Mouse (Mus musculus) neural tube, embryonic 12.5 days (tissue): ENCODE data around the gene Mrpl24. TPM values are rescaled to one million over a fixed set of nuclear protein-coding genes. Genes with fewer than 3 reads are reported as not detected.
A peak's percentile ranks its signal among the peaks of the same experiment; 100 is the strongest.
"Not testable (repeated sequence)": the region's sequence is repeated elsewhere in the genome, so short reads cannot be mapped to it uniquely, and the experiment has no call there.

Source experiments
- ATAC-seq: fragments of 200-750 bp; cut with Nextera tagmentation; 2 replicates; pipeline ENCODE4 v1.8.0; 2017; ENCODE audit warnings: low read depth, mild to moderate bottlenecking, moderate TSS enrichment, moderate library complexity; ENCODE audit not compliant: low FRiP score
- H3K27ac ChIP-seq: fragments of 300-500 bp; sonication (generic); 2 replicates; pipeline ENCODE4 v1.5.1; 2016
- H3K27me3 ChIP-seq: fragments of 300-500 bp; sonication (generic); replicated peaks from 2 replicates; pipeline ENCODE4 v1.6.1; 2016; ENCODE audit warnings: mild to moderate bottlenecking
- H3K36me3 ChIP-seq: fragments of 300-500 bp; sonication (generic); 2 replicates; pipeline ENCODE4 v1.6.1; 2016; ENCODE audit warnings: mild to moderate bottlenecking
- H3K4me1 ChIP-seq: fragments of 300-500 bp; sonication (generic); 2 replicates; pipeline ENCODE4 v1.6.1; 2016
- H3K4me2 ChIP-seq: fragments of 300-500 bp; sonication (generic); replicated peaks from 2 replicates; pipeline ENCODE4 v1.6.1; 2016; ENCODE audit warnings: mild to moderate bottlenecking
- H3K4me3 ChIP-seq: fragments of 300-500 bp; sonication (generic); 2 replicates; pipeline ENCODE4 v1.5.1; 2016
- H3K9ac ChIP-seq: fragments of 300-500 bp; sonication (generic); 2 replicates; pipeline ENCODE4 v1.6.1; 2016; ENCODE audit warnings: mild to moderate bottlenecking
- H3K9me3 ChIP-seq: fragments of 300-500 bp; sonication (generic); 2 replicates; pipeline ENCODE4 v1.6.1; 2016; ENCODE audit warnings: mild to moderate bottlenecking
- WGBS: fragments of 180-500 bp; shearing (Covaris S2); methylation state at CpG from one replicate; pipeline ENCODE4 v1.1.7; 2016; 5-methylcytosine and 5-hydroxymethylcytosine counted together
- polyA plus RNA-seq: library from polyadenylated mRNA; unstranded; fragments of >200 nt; fragmentation: Nextera tagmentation; extraction: Ambion mirVana; gene quantifications from 2 replicates; pipeline ENCODE4 v1.2.1, GENCODE M21; 2016

Mrpl24 gene
- polyA plus RNA-seq, 1 experiment from 2014 or later: 81.7 TPM

- 63% methylated on average over 1 of the region's 1 CpGs for WGBS
- no peaks in the 10 kb centered on the region for H3K4me1 ChIP-seq
These were observed 18.2 kb upstream of the Mrpl24 start for GRCm38 (mm10) chr3:87901036-87901624.

GRCm38 (mm10) chr3:87901959-87902358 lies 17.3 kb upstream of the Mrpl24 start:
- not testable (repeated sequence) for H3K9me3 ChIP-seq, H3K4me1 ChIP-seq, H3K27ac ChIP-seq, H3K9ac ChIP-seq, H3K4me3 ChIP-seq, ATAC-seq, H3K36me3 ChIP-seq, H3K4me2 ChIP-seq, H3K27me3 ChIP-seq
- WGBS: 77% methylated on average over 6 of the region's 6 CpGs

More at GRCm38 (mm10) chr3:87901036-87901624, 18.2 kb upstream of the Mrpl24 start:
- Histone ChIP-seq H3K9me3 (no peaks in the 10 kb centered on the region), H3K27ac (no peak overlapping the region), H3K4me3 (no peak overlapping the region), H3K4me2 (no peak overlapping the region), H3K9ac (no peak overlapping the region), H3K36me3 (no peaks in the 10 kb centered on the region), H3K27me3 (no peaks in the 10 kb centered on the region)
- no peak for ATAC-seq

GRCm38 (mm10) chr3:87903821-87904220 lies 15.5 kb upstream of the Mrpl24 start:
- H3K9me3 ChIP-seq: no peaks in the 10 kb centered on the region
- H3K4me3 ChIP-seq: no peak overlapping the region
- no peak for ATAC-seq
- H3K36me3 ChIP-seq: no peaks in the 10 kb centered on the region
- H3K27ac ChIP-seq: no peak overlapping the region
- no peak overlapping the region for H3K4me2 ChIP-seq
- H3K27me3 ChIP-seq: no peaks in the 10 kb centered on the region
- WGBS: 55% methylated on average over 5 of the region's 5 CpGs
- no peak overlapping the region for H3K9ac ChIP-seq
- peaks cover 17% of the 10 kb centered on the region for H3K4me1 ChIP-seq

- WGBS: under 1% methylated on average over 56 of the region's 57 CpGs
These were observed 13.3 kb upstream of the Mrpl24 start, which contains the start of gene Hdgf for GRCm38 (mm10) chr3:87905880-87906485. Hdgf (plus strand) TSS chr3:87906321.

GRCm38 (mm10) chr3:87906601-87906980 lies 12.7 kb upstream of the Mrpl24 start:
- H3K4me3 ChIP-seq: peak overlapping the region; percentile 84
- under 1% methylated on average over 43 of the region's 47 CpGs for whole genome bisulfite sequencing
- peak; percentile 34; the same call in 1 of the 2 replicates for ATAC-seq
- H3K4me2 ChIP-seq: peak overlapping the region; percentile 96
- H3K9me3 ChIP-seq: no peaks in the 10 kb centered on the region
- H3K4me1 ChIP-seq: peaks cover 41% of the 10 kb centered on the region
- peak overlapping the region; percentile 91 for H3K27ac ChIP-seq
- H3K36me3 ChIP-seq: no peaks in the 10 kb centered on the region
- no peaks in the 10 kb centered on the region for H3K27me3 ChIP-seq
- H3K9ac ChIP-seq: peak overlapping the region; percentile 94

More at GRCm38 (mm10) chr3:87905880-87906485, 13.3 kb upstream of the Mrpl24 start, which contains the start of gene Hdgf:
- Histone ChIP-seq H3K4me1 (peaks cover 38% of the 10 kb centered on the region), H3K36me3 (no peaks in the 10 kb centered on the region), H3K9me3 (no peaks in the 10 kb centered on the region), H3K27ac (peak within 1 kb of the TSS; percentile 91), H3K4me3 (peak within 1 kb of the TSS; percentile 84), H3K9ac (peak within 1 kb of the TSS; percentile 94), H3K4me2 (peak within 1 kb of the TSS; percentile 96), H3K27me3 (no peaks in the 10 kb centered on the region)
- peak; percentile 95 for ATAC-seq

- peak overlapping the region; percentile 91 for H3K27ac ChIP-seq
- peak overlapping the region; percentile 96 for H3K4me2 ChIP-seq
- WGBS: 1% methylated on average over 26 of the region's 27 CpGs
- H3K36me3 ChIP-seq: no peaks in the 10 kb centered on the region
- peak overlapping the region; percentile 84 for H3K4me3 ChIP-seq
- H3K4me1 ChIP-seq: peaks cover 41% of the 10 kb centered on the region
- no peaks in the 10 kb centered on the region for H3K27me3 ChIP-seq
- peak overlapping the region; percentile 94 for H3K9ac ChIP-seq
- H3K9me3 ChIP-seq: no peaks in the 10 kb centered on the region
- no peak for ATAC-seq
These were observed 12.1 kb upstream of the Mrpl24 start for GRCm38 (mm10) chr3:87906981-87907857.

GRCm38 (mm10) chr3:87907906-87908305 lies 11.4 kb upstream of the Mrpl24 start:
- H3K9ac ChIP-seq: peak overlapping the region; percentile 94
- no peak for ATAC-seq
- H3K4me3 ChIP-seq: peak overlapping the region; percentile 84
- no peaks in the 10 kb centered on the region for H3K27me3 ChIP-seq
- H3K4me2 ChIP-seq: peak overlapping the region; percentile 96
- no peaks in the 10 kb centered on the region for H3K9me3 ChIP-seq
- 0% methylated on average over 1 of the region's 1 CpGs for WGBS
- no peaks in the 10 kb centered on the region for H3K36me3 ChIP-seq
- peaks cover 41% of the 10 kb centered on the region for H3K4me1 ChIP-seq
- no peak overlapping the region for H3K27ac ChIP-seq

GRCm38 (mm10) chr3:87909381-87909780 lies 9.9 kb upstream of the Mrpl24 start:
- H3K4me2 ChIP-seq: peak overlapping the region; percentile 68
- no peak overlapping the region for H3K9ac ChIP-seq
- WGBS: 88% methylated on average over 2 of the region's 2 CpGs
- no peaks in the 10 kb centered on the region for H3K9me3 ChIP-seq
- H3K27me3 ChIP-seq: no peaks in the 10 kb centered on the region
- peaks cover 41% of the 10 kb centered on the region for H3K4me1 ChIP-seq
- no peak for ATAC-seq
- no peak overlapping the region for H3K27ac ChIP-seq
- peaks cover 13% of the 10 kb centered on the region for H3K36me3 ChIP-seq
- H3K4me3 ChIP-seq: no peak overlapping the region

GRCm38 (mm10) chr3:87909874-87910273 lies 9.4 kb upstream of the Mrpl24 start:
- peak overlapping the region; percentile 68 for H3K4me2 ChIP-seq
- peaks cover 18% of the 10 kb centered on the region for H3K36me3 ChIP-seq
- H3K27me3 ChIP-seq: no peaks in the 10 kb centered on the region
- H3K27ac ChIP-seq: peak overlapping the region; percentile 2; the same call in 1 of the 2 replicates
- H3K4me1 ChIP-seq: peaks cover 41% of the 10 kb centered on the region
- H3K9ac ChIP-seq: 0 out of 2 replicates have a peak overlapping the region, but pooled peaks have one; percentile 46
- 10% methylated on average over 4 of the region's 4 CpGs for WGBS
- H3K4me3 ChIP-seq: no peak overlapping the region
- no peaks in the 10 kb centered on the region for H3K9me3 ChIP-seq
- ATAC-seq: no peak

GRCm38 (mm10) chr3:87910573-87911141 lies 8.6 kb upstream of the Mrpl24 start:
- H3K27me3 ChIP-seq: no peaks in the 10 kb centered on the region
- 4% methylated on average over 12 of the region's 12 CpGs for WGBS
- peak overlapping the region; percentile 34 for H3K4me3 ChIP-seq
- H3K4me2 ChIP-seq: peak overlapping the region; percentile 68
- peak overlapping the region; percentile 46; the same call in 1 of the 2 replicates for H3K9ac ChIP-seq
- peak overlapping the region; percentile 2; the same call in 1 of the 2 replicates for H3K27ac ChIP-seq
- peaks cover 24% of the 10 kb centered on the region for H3K36me3 ChIP-seq
- peaks cover 41% of the 10 kb centered on the region for H3K4me1 ChIP-seq
- H3K9me3 ChIP-seq: no peaks in the 10 kb centered on the region
- no peak for ATAC-seq

- no peak for ATAC-seq
- 81% methylated on average over 7 of the region's 7 CpGs for WGBS
- peaks cover 37% of the 10 kb centered on the region for H3K36me3 ChIP-seq
These were observed 5.8 kb upstream of the Mrpl24 start for GRCm38 (mm10) chr3:87913491-87913890.

GRCm38 (mm10) chr3:87913891-87914290 lies 5.4 kb upstream of the Mrpl24 start:
- WGBS: 97% methylated on average over 10 of the region's 10 CpGs
- ATAC-seq: no peak
- Histone ChIP-seq H3K4me3 (no peak overlapping the region), H3K4me2 (no peak overlapping the region), H3K27me3 (no peaks in the 10 kb centered on the region), H3K27ac (no peak overlapping the region), H3K9me3 (no peaks in the 10 kb centered on the region), H3K4me1 (peaks cover 24% of the 10 kb centered on the region), H3K9ac (no peak overlapping the region), H3K36me3 (peaks cover 37% of the 10 kb centered on the region)

More at GRCm38 (mm10) chr3:87913491-87913890, 5.8 kb upstream of the Mrpl24 start:
- Histone ChIP-seq H3K4me2 (no peak overlapping the region), H3K27me3 (no peaks in the 10 kb centered on the region), H3K4me3 (no peak overlapping the region), H3K27ac (no peak overlapping the region), H3K4me1 (peaks cover 28% of the 10 kb centered on the region), H3K9me3 (no peaks in the 10 kb centered on the region), H3K9ac (no peak overlapping the region)
